Mouse (Mus musculus): ENCODE data around the gene Nbr1.

- no peak for TF ChIP-seq CTCF (IDR thresholded peaks at IDR 0.05)
- TF ChIP-seq EP300 (IDR thresholded peaks at IDR 0.05): no peak
Observed at GRCm38 (mm10) chr11:101626649-101626994, 74.7 kb downstream of the Nbr1 start.

Measured in lung, postnatal 0 days (tissue).